Mouse (Mus musculus) heart, postnatal 0 days (tissue): ENCODE measurements at regions not wholly inside any gene's neighbourhood (a gene's known extent, or its start where the extent isn't known, plus 50 kb on each side); places are given as distances from the start of the nearest gene placed in this dataset.

ENCODE experiments used
- ATAC-seq: fragments of 200-750 bp; cut with Nextera tagmentation; 2 replicates; pipeline ENCODE4 v1.8.0; 2017; ENCODE audit warnings: low read depth, moderate number of reproducible peaks, moderate library complexity; ENCODE audit not compliant: insufficient read depth
- DNase-seq: peaks from one replicate; pipeline ENCODE4 v3.0.0-alpha.2; 2016; ENCODE audit warnings: low spot score
- H3K27ac ChIP-seq: fragments of 300-500 bp; sonication (generic); 2 replicates; pipeline ENCODE4 v1.5.1; 2014; ENCODE audit warnings: low read depth, mild to moderate bottlenecking
- H3K27me3 ChIP-seq: fragments of 300-500 bp; sonication (generic); 2 replicates; pipeline ENCODE4 v1.6.1; 2014; ENCODE audit warnings: low read length, mixed read lengths; ENCODE audit not compliant: control insufficient read depth, insufficient read depth
- H3K36me3 ChIP-seq: fragments of 300-500 bp; sonication (generic); replicated peaks from 2 replicates; pipeline ENCODE4 v1.6.1; 2014; ENCODE audit warnings: low read length, mixed read lengths; ENCODE audit not compliant: control insufficient read depth, insufficient read depth
- H3K4me1 ChIP-seq: fragments of 300-500 bp; sonication (generic); 2 replicates; pipeline ENCODE4 v1.6.1; 2014; ENCODE audit warnings: antibody characterized with exemption; ENCODE audit not compliant: control insufficient read depth, insufficient read depth
- H3K4me2 ChIP-seq: fragments of 300-500 bp; sonication (generic); 2 replicates; pipeline ENCODE4 v1.6.1; 2014; ENCODE audit warnings: low read depth, mild to moderate bottlenecking, low read length, moderate library complexity
- H3K4me3 ChIP-seq: fragments of 300-500 bp; sonication (generic); 2 replicates; pipeline ENCODE4 v1.5.1; 2014; ENCODE audit warnings: low read depth, low read length
- H3K9ac ChIP-seq: fragments of 300-500 bp; sonication (generic); replicated peaks from 2 replicates; pipeline ENCODE4 v1.6.1; 2014; ENCODE audit warnings: low read depth, low read length, mixed read lengths
- H3K9me3 ChIP-seq: fragments of 300-500 bp; sonication (generic); replicated peaks from 2 replicates; pipeline ENCODE4 v1.6.1; 2016; ENCODE audit warnings: low read length; ENCODE audit not compliant: control insufficient read depth
- CTCF ChIP-seq: IDR thresholded peaks from 2 replicates; pipeline ENCODE4 v1.5.1; 2016; ENCODE audit warnings: antibody characterized with exemption, control low read depth, low read depth
- EP300 ChIP-seq: IDR thresholded peaks from 2 replicates; pipeline ENCODE4 v1.6.1; 2016; ENCODE audit warnings: antibody characterized with exemption, low read depth
- WGBS: fragments of 180-500 bp; shearing (Covaris S2); extraction: QIAGEN DNeasy Blood & Tissue Kit; methylation state at CpG from one replicate; pipeline ENCODE4 v1.1.7; 2014; 5-methylcytosine and 5-hydroxymethylcytosine counted together

GRCm38 (mm10) chr12:25196022-25196421, 99.1 kb upstream of the Id2 start:
- H3K27ac ChIP-seq, result no peak overlapping the region
- no peak overlapping the region for H3K4me2 ChIP-seq
- H3K9me3 ChIP-seq, result 0 out of 2 replicates have a peak, but pooled peaks cover 2% of the 10 kb centered on the region
- ATAC-seq, result no peak
- no peaks in the 10 kb centered on the region for H3K4me1 ChIP-seq
- H3K9ac ChIP-seq, result no peak overlapping the region
- 0 out of 2 replicates have a peak, but pooled peaks cover 5% of the 10 kb centered on the region for H3K27me3 ChIP-seq
- DNase-seq, result no peak
- H3K4me3 ChIP-seq, result no peak overlapping the region
- no peaks in the 10 kb centered on the region for H3K36me3 ChIP-seq
- TF ChIP-seq EP300, result no peak
- TF ChIP-seq CTCF, result no peak
- WGBS, result 50% methylated on average over 4 of the region's 4 CpGs

GRCm38 (mm10) chr12:25192216-25192615, 95.3 kb upstream of the Id2 start:
- TF ChIP-seq EP300 (no peak), CTCF (no peak)
- Histone ChIP-seq H3K4me1 (peaks cover 12% of the 10 kb centered on the region), H3K27ac (no peak overlapping the region), H3K4me3 (no peak overlapping the region), H3K27me3 (0 out of 2 replicates have a peak, but pooled peaks cover 5% of the 10 kb centered on the region), H3K36me3 (no peaks in the 10 kb centered on the region), H3K9me3 (peaks cover 3% of the 10 kb centered on the region), H3K4me2 (no peak overlapping the region), H3K9ac (no peak overlapping the region)
- ATAC-seq (no peak), DNase-seq (no peak)
- WGBS, result 88% methylated on average over 6 of the region's 6 CpGs

GRCm38 (mm10) chr12:25190360-25190759, 93.4 kb upstream of the Id2 start:
- peaks cover 6% of the 10 kb centered on the region for H3K9me3 ChIP-seq
- no peak overlapping the region for H3K9ac ChIP-seq
- WGBS, result 48% methylated on average over 6 of the region's 6 CpGs
- H3K27me3 ChIP-seq, result 0 out of 2 replicates have a peak, but pooled peaks cover 5% of the 10 kb centered on the region
- TF ChIP-seq EP300, result no peak
- TF ChIP-seq CTCF, result no peak
- no peaks in the 10 kb centered on the region for H3K36me3 ChIP-seq
- H3K4me1 ChIP-seq, result peaks cover 12% of the 10 kb centered on the region
- peak; percentile 41 for DNase-seq
- H3K27ac ChIP-seq, result peak overlapping the region; percentile 43
- no peak overlapping the region for H3K4me2 ChIP-seq
- H3K4me3 ChIP-seq, result no peak overlapping the region
- ATAC-seq, result peak; percentile 47

- Histone ChIP-seq H3K27ac (peak overlapping the region; percentile 43; the same call in 1 of the 2 replicates), H3K27me3 (0 out of 2 replicates have a peak, but pooled peaks cover 5% of the 10 kb centered on the region), H3K9me3 (peaks cover 6% of the 10 kb centered on the region), H3K4me2 (no peak overlapping the region), H3K36me3 (no peaks in the 10 kb centered on the region), H3K9ac (no peak overlapping the region), H3K4me1 (peaks cover 12% of the 10 kb centered on the region), H3K4me3 (no peak overlapping the region)
- ATAC-seq (no peak), DNase-seq (no peak)
- 62% methylated on average over 16 of the region's 16 CpGs for WGBS
- TF ChIP-seq CTCF (no peak), EP300 (no peak)
Measured at GRCm38 (mm10) chr12:25189174-25189761, 92.3 kb upstream of the Id2 start.

- Histone ChIP-seq H3K36me3 (no peaks in the 10 kb centered on the region), H3K27ac (no peak overlapping the region), H3K4me3 (no peak overlapping the region), H3K9ac (no peak overlapping the region), H3K9me3 (peaks cover 6% of the 10 kb centered on the region), H3K27me3 (0 out of 2 replicates have a peak, but pooled peaks cover 5% of the 10 kb centered on the region), H3K4me1 (peaks cover 12% of the 10 kb centered on the region), H3K4me2 (no peak overlapping the region)
- ATAC-seq (no peak), DNase-seq (no peak)
- TF ChIP-seq EP300 (no peak), CTCF (no peak)
- WGBS, result 48% methylated on average over 3 of the region's 3 CpGs
Measured at GRCm38 (mm10) chr12:25188556-25188955, 91.6 kb upstream of the Id2 start.

- ATAC-seq, result no peak
- H3K9ac ChIP-seq, result no peak overlapping the region
- TF ChIP-seq CTCF, result no peak
- TF ChIP-seq EP300, result no peak
- no peak overlapping the region for H3K27ac ChIP-seq
- no peaks in the 10 kb centered on the region for H3K36me3 ChIP-seq
- peaks cover 6% of the 10 kb centered on the region for H3K9me3 ChIP-seq
- no peak for DNase-seq
- H3K27me3 ChIP-seq, result 0 out of 2 replicates have a peak, but pooled peaks cover 1% of the 10 kb centered on the region
- WGBS, result 67% methylated on average over 3 of the region's 3 CpGs
- H3K4me1 ChIP-seq, result peaks cover 12% of the 10 kb centered on the region
- H3K4me3 ChIP-seq, result no peak overlapping the region
- no peak overlapping the region for H3K4me2 ChIP-seq
Measured at GRCm38 (mm10) chr12:25187216-25187615, 90.3 kb upstream of the Id2 start.
